Mouse (Mus musculus): ENCODE measurements around the gene Slc25a38. TPM values are rescaled to one million over a fixed set of nuclear protein-coding genes. Genes with fewer than 3 reads are reported as not detected.
"Not testable (repeated sequence)": the region's sequence is repeated elsewhere in the genome, so short reads cannot be mapped to it uniquely, and the experiment has no call there.

The Slc25a38 gene
- polyA plus RNA-seq, 1 experiment from 2014 or later, result 47.0 TPM

GRCm38 (mm10) chr9:120082691-120083090 is 27.5 kb upstream of the Slc25a38 start:
- Histone ChIP-seq H3K36me3 (no peaks in the 10 kb centered on the region), H3K4me3 (no peak overlapping the region), H3K27me3 (ENCODE audit: low read depth, poor library complexity, severe bottlenecking) (no peaks in the 10 kb centered on the region), H3K9me3 (replicated peaks) (no peaks in the 10 kb centered on the region), H3K27ac (no peak overlapping the region), H3K4me1 (no peaks in the 10 kb centered on the region)
- no peak for DNase-seq (ENCODE audit: low spot score)
- 85% methylated on average over 4 of the region's 4 CpGs for WGBS

- DNase-seq (ENCODE audit: low spot score), result no peak
- no peaks in the 10 kb centered on the region for H3K27me3 ChIP-seq (ENCODE audit: low read depth, poor library complexity, severe bottlenecking)
- WGBS, result 82% methylated on average over 18 of the region's 18 CpGs
- no peaks in the 10 kb centered on the region for H3K9me3 ChIP-seq (replicated peaks)
- no peak overlapping the region for H3K4me3 ChIP-seq
- H3K4me1 ChIP-seq, result no peaks in the 10 kb centered on the region
- no peak overlapping the region for H3K27ac ChIP-seq
- H3K36me3 ChIP-seq, result no peaks in the 10 kb centered on the region
Measured at GRCm38 (mm10) chr9:120083158-120083894, 26.8 kb upstream of the Slc25a38 start.

- WGBS, result 92% methylated on average over 9 of the region's 9 CpGs
- no peaks in the 10 kb centered on the region for H3K9me3 ChIP-seq (replicated peaks)
Measured at GRCm38 (mm10) chr9:120084406-120084805, 25.8 kb upstream of the Slc25a38 start.

GRCm38 (mm10) chr9:120089125-120089524 is 21.0 kb upstream of the Slc25a38 start:
- no peak overlapping the region for H3K27ac ChIP-seq
- WGBS, result 87% methylated on average over 7 of the region's 7 CpGs
- no peaks in the 10 kb centered on the region for H3K36me3 ChIP-seq
- H3K9me3 ChIP-seq (replicated peaks), result no peaks in the 10 kb centered on the region
- H3K27me3 ChIP-seq (ENCODE audit: low read depth, poor library complexity, severe bottlenecking), result no peaks in the 10 kb centered on the region
- DNase-seq (ENCODE audit: low spot score), result no peak
- no peak overlapping the region for H3K4me3 ChIP-seq
- H3K4me1 ChIP-seq, result no peaks in the 10 kb centered on the region

More at GRCm38 (mm10) chr9:120084406-120084805, 25.8 kb upstream of the Slc25a38 start:
- Histone ChIP-seq H3K27me3 (ENCODE audit: low read depth, poor library complexity, severe bottlenecking) (no peaks in the 10 kb centered on the region), H3K4me3 (no peak overlapping the region), H3K4me1 (no peaks in the 10 kb centered on the region), H3K27ac (no peak overlapping the region), H3K36me3 (no peaks in the 10 kb centered on the region)
- DNase-seq (ENCODE audit: low spot score), result no peak

- no peak overlapping the region for H3K4me3 ChIP-seq
- H3K27ac ChIP-seq, result no peak overlapping the region
- WGBS, result 86% methylated on average over 10 of the region's 10 CpGs
- no peaks in the 10 kb centered on the region for H3K4me1 ChIP-seq
- no peaks in the 10 kb centered on the region for H3K27me3 ChIP-seq (ENCODE audit: low read depth, poor library complexity, severe bottlenecking)
- H3K36me3 ChIP-seq, result no peaks in the 10 kb centered on the region
- DNase-seq (ENCODE audit: low spot score), result no peak
- H3K9me3 ChIP-seq (replicated peaks), result no peaks in the 10 kb centered on the region
Measured at GRCm38 (mm10) chr9:120091086-120091485, 19.1 kb upstream of the Slc25a38 start.

- Histone ChIP-seq H3K36me3 (no peaks in the 10 kb centered on the region), H3K4me1 (no peaks in the 10 kb centered on the region), H3K4me3 (no peak within 1 kb of the TSS), H3K9me3 (replicated peaks) (no peaks in the 10 kb centered on the region), H3K27ac (no peak within 1 kb of the TSS), H3K27me3 (ENCODE audit: low read depth, poor library complexity, severe bottlenecking) (no peaks in the 10 kb centered on the region)
- no peak for DNase-seq (ENCODE audit: low spot score)
- whole genome bisulfite sequencing, result 75% methylated on average over 5 of the region's 5 CpGs
Measured at GRCm38 (mm10) chr9:120091696-120092238, 18.4 kb upstream of the Slc25a38 start, which contains the start of gene Ccr8. TSS of gene Ccr8 (plus strand) at chr9:120092114.

- 90% methylated on average over 13 of the region's 13 CpGs for WGBS
- DNase-seq (ENCODE audit: low spot score), result no peak
- H3K27me3 ChIP-seq (ENCODE audit: low read depth, poor library complexity, severe bottlenecking), result no peaks in the 10 kb centered on the region
- no peak overlapping the region for H3K4me3 ChIP-seq
- H3K27ac ChIP-seq, result no peak overlapping the region
- H3K36me3 ChIP-seq, result no peaks in the 10 kb centered on the region
- no peaks in the 10 kb centered on the region for H3K9me3 ChIP-seq (replicated peaks)
- H3K4me1 ChIP-seq, result no peaks in the 10 kb centered on the region
Measured at GRCm38 (mm10) chr9:120093701-120094100, 16.5 kb upstream of the Slc25a38 start.

GRCm38 (mm10) chr9:120095886-120096285 is 14.3 kb upstream of the Slc25a38 start:
- no peaks in the 10 kb centered on the region for H3K9me3 ChIP-seq (replicated peaks)
- no peak overlapping the region for H3K27ac ChIP-seq
- H3K36me3 ChIP-seq, result no peaks in the 10 kb centered on the region
- 81% methylated on average over 7 of the region's 7 CpGs for WGBS
- no peak overlapping the region for H3K4me3 ChIP-seq
- H3K4me1 ChIP-seq, result no peaks in the 10 kb centered on the region
- DNase-seq (ENCODE audit: low spot score), result no peak
- H3K27me3 ChIP-seq (ENCODE audit: low read depth, poor library complexity, severe bottlenecking), result no peaks in the 10 kb centered on the region

GRCm38 (mm10) chr9:120098682-120099081 is 11.5 kb upstream of the Slc25a38 start:
- Histone ChIP-seq H3K27me3 (ENCODE audit: low read depth, poor library complexity, severe bottlenecking) (no peaks in the 10 kb centered on the region), H3K27ac (no peak overlapping the region), H3K4me3 (no peak overlapping the region), H3K36me3 (no peaks in the 10 kb centered on the region), H3K9me3 (replicated peaks) (no peaks in the 10 kb centered on the region), H3K4me1 (no peaks in the 10 kb centered on the region)
- WGBS, result 23% methylated on average over 7 of the region's 7 CpGs
- peak; percentile 70 for DNase-seq (ENCODE audit: low spot score)

- no peak for DNase-seq (ENCODE audit: low spot score)
- no peaks in the 10 kb centered on the region; the same call in 1 of the 2 replicates for H3K9me3 ChIP-seq (replicated peaks)
- no peaks in the 10 kb centered on the region for H3K36me3 ChIP-seq
- H3K4me1 ChIP-seq, result no peaks in the 10 kb centered on the region
- no peaks in the 10 kb centered on the region for H3K27me3 ChIP-seq (ENCODE audit: low read depth, poor library complexity, severe bottlenecking)
- no peak overlapping the region for H3K27ac ChIP-seq
- WGBS, result 95% methylated on average over 8 of the region's 8 CpGs
- no peak overlapping the region for H3K4me3 ChIP-seq
Measured at GRCm38 (mm10) chr9:120099304-120099703, 10.9 kb upstream of the Slc25a38 start.

GRCm38 (mm10) chr9:120101165-120101564 is 9.0 kb upstream of the Slc25a38 start:
- Histone ChIP-seq H3K27me3 (ENCODE audit: low read depth, poor library complexity, severe bottlenecking) (no peaks in the 10 kb centered on the region), H3K9me3 (replicated peaks) (no peaks in the 10 kb centered on the region; the same call in 1 of the 2 replicates), H3K4me3 (no peak overlapping the region), H3K27ac (no peak overlapping the region), H3K36me3 (no peaks in the 10 kb centered on the region), H3K4me1 (no peaks in the 10 kb centered on the region)
- 88% methylated on average over 2 of the region's 2 CpGs for WGBS
- no peak for DNase-seq (ENCODE audit: low spot score)

- DNase-seq (ENCODE audit: low spot score); H3K9me3 ChIP-seq (replicated peaks); H3K36me3 ChIP-seq; H3K27ac ChIP-seq; H3K27me3 ChIP-seq (ENCODE audit: low read depth, poor library complexity, severe bottlenecking); H3K4me3 ChIP-seq; H3K4me1 ChIP-seq: not testable (repeated sequence)
- WGBS, result 97% methylated on average over 12 of the region's 12 CpGs
Measured at GRCm38 (mm10) chr9:120108953-120109352, 1.2 kb upstream of the Slc25a38 start.

GRCm38 (mm10) chr9:120111156-120111945 is 1.2 kb downstream of the Slc25a38 start:
- H3K9me3 ChIP-seq (replicated peaks), result no peaks in the 10 kb centered on the region
- peak overlapping the region; percentile 91 for H3K27ac ChIP-seq
- no peaks in the 10 kb centered on the region for H3K27me3 ChIP-seq (ENCODE audit: low read depth, poor library complexity, severe bottlenecking)
- 78% methylated on average over 15 of the region's 15 CpGs for WGBS
- peak overlapping the region; percentile 82 for H3K4me3 ChIP-seq
- no peak for DNase-seq (ENCODE audit: low spot score)
- H3K36me3 ChIP-seq, result no peaks in the 10 kb centered on the region
- H3K4me1 ChIP-seq, result peaks cover 5% of the 10 kb centered on the region

Data from limb, embryonic 10.5 days (tissue).